Mouse (Mus musculus) cerebellum, adult 11 months (tissue): Measurements from ENCODE around the gene Sema4d.
"Not testable (repeated sequence)": the region's sequence is repeated elsewhere in the genome, so short reads cannot be mapped to it uniquely, and the experiment has no call there.

Source experiments
- DNase-seq: peaks from one replicate; pipeline ENCODE4 v3.0.0; 2022

The Sema4d gene

DNA sequence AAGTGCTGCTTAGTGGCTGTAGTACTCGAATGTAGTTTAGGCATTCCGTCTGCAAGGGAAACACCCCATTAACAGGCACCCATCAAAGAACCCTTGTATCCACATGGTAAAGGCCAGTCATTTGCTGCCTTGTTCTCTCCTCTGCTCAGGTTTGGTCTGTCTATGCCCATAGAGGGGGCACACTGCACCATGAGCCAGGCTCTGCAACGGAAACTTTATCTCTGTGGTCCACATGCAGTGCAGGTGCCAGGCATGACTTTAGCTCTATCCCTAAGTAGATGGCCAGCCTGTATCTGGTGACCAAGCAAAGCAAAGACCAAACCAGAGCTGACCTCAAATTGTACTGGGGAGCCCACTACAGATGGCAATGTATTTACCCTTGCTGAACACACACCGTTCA, 73.0 kb downstream of the Sema4d start:
- no peak for DNase-seq

GRCm38 (mm10) chr13:51719256-51719655, 74.3 kb downstream of the Sema4d start:
- no peak for DNase-seq

GRCm38 (mm10) chr13:51716350-51717263, 76.9 kb downstream of the Sema4d start:
- DNase-seq: peak; percentile 54

DNA sequence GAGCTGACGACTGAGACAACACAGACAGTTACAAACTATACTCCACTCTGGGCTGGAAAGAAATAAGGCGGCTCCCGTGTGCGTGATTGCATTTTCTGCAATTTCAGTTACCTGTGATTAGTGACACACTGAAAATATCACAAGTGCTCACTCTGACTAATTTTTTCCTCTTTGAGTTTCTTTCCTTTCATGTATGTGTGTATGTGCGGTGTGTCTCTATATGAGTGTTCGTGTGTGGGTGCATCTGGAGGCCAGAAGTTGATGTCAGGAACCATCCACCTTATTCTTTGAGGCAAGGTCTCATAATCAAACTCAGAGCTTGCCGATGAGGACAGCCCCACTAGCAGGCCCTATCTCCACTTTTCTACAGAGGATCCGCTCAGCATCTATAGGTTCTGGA, 81.5 kb downstream of the Sema4d start:
- DNase-seq: no peak

- DNase-seq: no peak
Observed at GRCm38 (mm10) chr13:51710738-51711137, 82.8 kb downstream of the Sema4d start.

DNA sequence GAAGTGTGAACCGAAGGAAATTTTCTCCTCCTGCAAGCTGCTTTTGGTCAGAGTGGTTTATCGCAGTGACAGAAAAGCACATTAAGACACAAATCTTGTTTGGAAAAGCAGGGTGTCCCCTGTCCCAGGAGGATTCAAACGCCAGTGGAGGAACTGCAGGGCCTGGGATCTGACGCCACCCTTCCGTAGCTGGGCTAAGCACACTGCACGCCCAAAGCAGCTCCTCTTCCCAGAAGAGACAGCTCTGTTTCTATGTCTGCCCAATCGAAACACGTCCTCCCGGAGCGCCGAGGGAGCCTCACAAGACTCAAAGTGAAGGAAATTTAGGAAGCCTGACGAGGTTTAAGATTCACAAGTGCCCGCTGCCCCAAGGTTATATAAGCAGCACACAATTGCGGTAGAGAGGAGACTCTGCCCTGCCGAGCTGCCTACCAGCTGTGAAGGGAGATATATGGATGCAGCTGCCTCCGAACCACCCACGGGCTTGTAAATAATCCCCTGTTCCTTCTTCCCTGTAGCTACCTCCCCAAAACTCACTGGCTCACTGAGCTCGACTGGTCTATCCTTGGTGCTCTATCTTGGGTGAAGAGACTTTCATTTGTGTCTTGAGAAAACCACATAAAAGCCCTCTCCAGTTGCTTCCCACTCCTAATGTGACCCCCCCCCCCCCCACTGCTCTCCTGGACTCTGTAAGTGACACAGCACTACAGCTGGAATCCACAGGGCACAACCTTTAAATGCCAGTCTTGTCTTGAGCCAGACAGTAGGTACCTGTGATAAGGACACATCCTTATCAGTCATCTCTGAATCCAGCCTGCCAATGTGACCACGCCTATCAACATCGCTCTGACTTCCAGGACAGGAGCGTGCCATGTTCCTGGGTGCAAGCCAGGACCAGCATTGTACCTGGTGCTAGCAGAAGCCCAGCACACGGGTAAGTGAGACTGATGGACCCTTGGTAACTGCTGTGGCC, 87.4 kb downstream of the Sema4d start:
- DNase-seq: no peak

GRCm38 (mm10) chr13:51703893-51704292, 89.7 kb downstream of the Sema4d start:
- DNase-seq: no peak

DNA sequence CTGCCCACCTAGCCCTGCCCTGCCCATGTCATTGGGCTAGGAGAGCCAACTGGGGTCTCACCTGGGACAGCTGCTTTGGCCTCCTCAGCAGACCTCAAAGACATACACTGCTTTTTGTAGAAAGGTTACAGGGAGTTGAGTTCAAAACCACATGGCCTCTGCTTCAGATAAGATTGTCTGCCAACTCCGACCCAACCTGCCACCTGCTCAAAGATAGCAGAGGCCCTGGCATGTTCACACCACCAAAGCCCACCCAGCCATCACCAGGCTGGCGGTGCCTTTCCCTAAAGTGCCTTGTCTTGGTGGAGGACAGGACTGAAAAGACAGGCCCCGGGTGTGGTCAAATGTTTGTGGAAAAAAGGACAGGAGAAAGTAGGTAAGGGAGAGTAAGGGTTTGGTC, 95.2 kb downstream of the Sema4d start:
- no peak for DNase-seq

GRCm38 (mm10) chr13:51697897-51698296, 95.7 kb downstream of the Sema4d start:
- DNase-seq: no peak

- no peak for DNase-seq
Observed at GRCm38 (mm10) chr13:51697455-51697854, 96.1 kb downstream of the Sema4d start.

DNA sequence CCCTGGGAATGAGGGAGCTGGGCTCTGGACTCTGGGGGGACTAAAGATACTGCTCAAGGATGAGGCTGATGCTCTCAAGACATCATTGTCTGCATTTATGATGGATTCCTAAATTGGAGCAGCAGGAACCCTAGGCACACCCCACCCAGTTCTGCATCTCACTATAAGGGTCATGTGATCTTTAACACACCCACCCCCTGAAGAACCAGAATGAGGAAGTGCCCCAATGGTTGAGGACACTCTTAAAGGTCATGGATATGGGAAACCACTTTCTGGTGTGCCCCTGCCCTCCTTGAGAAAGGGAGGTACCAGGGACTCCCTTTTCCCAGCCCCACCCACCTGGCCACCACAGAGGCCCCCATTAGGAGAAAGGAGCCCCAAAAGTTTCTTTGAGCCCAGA, 97.1 kb downstream of the Sema4d start:
- no peak for DNase-seq

- DNase-seq: no peak
Observed at GRCm38 (mm10) chr13:51688688-51689087, 104.9 kb downstream of the Sema4d start.

DNA sequence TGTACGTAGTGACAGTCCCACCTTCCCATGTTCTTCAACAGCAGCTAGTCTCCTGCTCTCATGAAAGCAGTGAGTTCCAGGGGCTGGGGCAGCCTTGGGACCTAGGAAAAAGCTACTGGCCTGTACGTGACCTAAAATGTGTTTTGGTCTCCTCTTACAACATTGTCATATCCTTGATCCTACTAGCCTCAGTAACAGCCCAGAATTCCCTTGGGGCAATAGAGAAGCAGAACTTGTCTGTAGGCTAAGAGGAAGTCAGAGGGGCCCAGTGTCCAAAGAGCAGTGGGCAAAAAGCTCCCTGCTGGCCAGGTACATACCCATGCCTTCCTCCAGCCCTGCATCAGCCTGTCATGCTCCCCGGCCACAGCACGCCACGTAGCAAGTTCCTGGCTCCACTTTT, 106.6 kb downstream of the Sema4d start:
- no peak for DNase-seq

DNA sequence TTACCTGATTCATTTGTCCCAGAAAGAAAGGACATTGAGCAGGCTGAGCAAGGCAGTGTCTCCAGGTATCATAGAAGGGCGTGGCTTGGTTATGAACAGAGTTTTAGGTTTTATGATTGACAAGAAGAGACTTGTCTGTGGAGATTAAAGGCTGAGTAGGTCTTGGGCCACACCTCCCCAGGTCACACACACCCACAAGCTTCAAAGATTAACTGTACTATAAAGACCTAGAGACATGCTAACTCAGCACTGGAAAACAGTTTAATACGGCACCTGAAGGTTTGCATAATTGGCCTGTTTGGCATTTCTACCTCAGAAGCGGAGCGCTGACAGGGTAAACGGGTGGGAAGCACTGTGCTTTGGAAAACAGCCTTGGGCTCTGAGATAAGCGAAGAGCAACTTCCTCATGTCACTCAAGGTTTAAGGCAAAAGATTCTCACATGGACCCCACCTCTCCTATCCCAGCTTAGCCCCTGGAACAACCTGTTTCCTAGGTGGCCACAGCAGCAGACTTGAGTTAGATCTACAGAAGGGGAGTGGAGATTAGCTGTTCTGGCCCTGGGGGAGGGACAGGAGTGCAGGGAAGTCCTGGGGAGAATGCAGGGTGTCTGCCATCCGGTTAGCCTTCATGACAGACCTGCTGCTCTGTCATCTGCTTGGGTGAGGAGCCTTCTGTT, 108.1 kb downstream of the Sema4d start:
- DNase-seq: no peak

GRCm38 (mm10) chr13:51681634-51682033, 111.9 kb downstream of the Sema4d start:
- DNase-seq: no peak

GRCm38 (mm10) chr13:51681076-51681475, 112.5 kb downstream of the Sema4d start:
- DNase-seq: no peak

- no peak for DNase-seq
Observed at GRCm38 (mm10) chr13:51679332-51679731, 114.2 kb downstream of the Sema4d start.

DNA sequence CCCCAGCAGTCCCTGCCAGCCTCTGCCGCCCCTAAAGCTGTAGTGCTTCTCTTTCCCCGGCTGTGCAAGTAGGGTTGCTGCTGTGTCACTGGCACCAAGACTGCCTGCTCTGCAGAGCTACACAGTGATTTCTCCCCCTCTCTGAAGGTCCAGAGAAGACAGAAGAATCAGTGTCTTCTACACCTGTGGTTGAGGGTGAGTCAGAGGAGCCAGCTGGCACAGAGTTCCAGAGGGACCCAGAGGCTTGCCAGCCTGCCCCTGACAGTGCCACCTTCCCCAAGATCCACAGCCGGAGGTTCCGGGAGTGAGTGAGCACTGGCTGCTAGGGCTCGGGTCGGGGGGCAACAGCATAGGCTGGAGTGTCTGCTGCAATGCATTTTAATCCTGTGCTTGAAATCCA, 114.9 kb downstream of the Sema4d start:
- no peak for DNase-seq

DNA sequence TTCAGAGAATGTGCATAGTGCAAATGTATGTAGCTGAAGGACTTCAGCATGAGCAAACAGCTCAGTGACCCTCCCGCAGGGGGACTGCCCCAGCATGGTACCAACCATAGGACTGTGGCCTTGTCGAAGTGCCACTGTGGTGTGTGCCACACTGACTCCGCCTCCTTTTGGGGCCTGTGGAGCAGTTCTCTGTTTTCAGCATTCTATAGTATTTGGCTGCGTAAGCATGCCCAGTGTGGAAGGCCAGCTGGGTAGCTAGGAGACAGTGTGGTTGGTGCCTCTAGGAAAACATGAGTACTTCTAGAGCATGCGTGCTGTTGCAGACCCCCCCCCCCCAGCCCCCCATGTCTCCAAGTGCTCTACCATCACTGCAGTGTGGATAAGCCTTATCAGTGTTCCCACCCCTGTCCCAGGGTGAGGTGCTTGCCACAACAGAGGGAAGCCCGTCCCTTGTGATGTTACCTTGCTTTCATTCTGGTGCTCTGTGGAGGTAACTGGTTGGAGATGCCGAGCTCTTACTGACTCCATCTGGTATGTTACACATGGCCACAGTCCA, 115.8 kb downstream of the Sema4d start:
- DNase-seq: no peak

DNA sequence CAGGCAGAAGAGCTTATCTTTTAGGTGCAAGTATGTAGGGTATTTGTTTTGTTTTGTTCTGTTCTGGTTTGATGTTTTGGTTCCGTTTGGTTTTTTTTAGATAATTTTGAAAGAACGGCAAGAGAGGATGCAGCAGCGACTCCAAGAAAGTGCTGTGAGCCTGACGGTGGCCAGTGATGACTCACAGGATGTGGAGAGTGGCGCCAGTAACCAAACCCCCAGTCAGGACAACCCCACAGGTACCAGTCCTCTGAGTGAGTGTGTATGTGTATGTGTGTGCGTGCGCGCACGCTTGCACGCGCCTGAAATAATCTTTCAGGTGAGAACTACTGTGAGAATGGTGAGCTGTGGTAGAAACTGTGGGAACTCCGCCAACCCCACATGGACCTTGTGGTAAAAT, 116.5 kb downstream of the Sema4d start:
- DNase-seq: no peak

DNA sequence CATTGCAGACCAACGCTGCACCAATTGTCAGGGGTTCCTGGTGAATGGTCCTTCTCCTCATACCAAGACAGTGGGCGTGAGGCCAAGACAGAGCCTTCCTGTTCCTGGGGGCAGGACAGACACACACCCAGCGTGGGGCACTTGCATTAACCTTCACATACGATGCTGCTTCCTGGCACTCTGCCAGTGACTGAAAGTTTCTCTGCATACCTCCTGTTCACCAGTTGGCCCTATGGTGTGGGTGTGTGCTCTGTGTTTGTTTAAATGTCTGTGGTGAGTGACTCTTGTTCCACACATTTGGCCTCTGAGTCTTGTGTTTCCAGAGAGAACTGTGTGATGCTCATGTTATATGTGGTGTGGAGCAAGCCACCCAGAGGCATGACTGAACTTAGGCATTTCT, 116.9 kb downstream of the Sema4d start:
- no peak for DNase-seq

GRCm38 (mm10) chr13:51668195-51668594, 125.4 kb downstream of the Sema4d start:
- not testable (repeated sequence) for DNase-seq

GRCm38 (mm10) chr13:51663561-51663960, 130.0 kb downstream of the Sema4d start:
- DNase-seq: no peak
